Mouse (Mus musculus) olfactory bulb, adult 2 months (tissue): ENCODE measurements at regions not wholly inside any gene's neighbourhood (a gene's known extent, or its start where the extent isn't known, plus 50 kb on each side); places are given as distances from the start of the nearest gene placed in this dataset.

Experiments
- CTCF ChIP-seq: fragments of 200-500 bp; IDR thresholded peaks from 2 replicates; pipeline ENCODE4 v1.5.1; 2012; ENCODE audit warnings: low read depth, mild to moderate bottlenecking, low read length, moderate library complexity; ENCODE audit not compliant: insufficient read depth
- POLR2A ChIP-seq: fragments of 200-500 bp; IDR thresholded peaks from 2 replicates; pipeline ENCODE4 v1.6.1; 2012; ENCODE audit warnings: mild to moderate bottlenecking, low read depth, low read length, moderate library complexity; ENCODE audit not compliant: insufficient read depth

- TF ChIP-seq CTCF (no peak), POLR2A (no peak)
Measured at GRCm38 (mm10) chr12:29175698-29176440, 352.3 kb upstream of the Myt1l start.
